Mouse (Mus musculus): Measurements from ENCODE around the gene 1700067K01Rik. TPM values are rescaled to one million over a fixed set of nuclear protein-coding genes. Genes with fewer than 3 reads are reported as not detected.
A peak's percentile ranks its signal among the peaks of the same experiment; 100 is the strongest.
"Not testable (repeated sequence)": the region's sequence is repeated elsewhere in the genome, so short reads cannot be mapped to it uniquely, and the experiment has no call there.

Gene 1700067K01Rik
- polyA plus RNA-seq, 1 experiment, result 0.56 TPM

GRCm38 (mm10) chr8:83998231-83999056 is 2.9 kb upstream of the 1700067K01Rik start:
- Histone ChIP-seq H3K4me1 (ENCODE audit: control insufficient read depth, insufficient read depth, low read length) (peaks cover 23% of the 10 kb centered on the region), H3K4me3 (ENCODE audit: insufficient read depth, low read length) (peak overlapping the region; percentile 67), H3K27ac (ENCODE audit: insufficient read depth, low read depth, low read length) (peak overlapping the region; percentile 55)
- TF ChIP-seq CTCF (IDR thresholded peaks at IDR 0.05; ENCODE audit: low read depth, low read length), result no peak; the same call in 1 of the 2 replicates
- TF ChIP-seq POLR2A (IDR thresholded peaks at IDR 0.05; ENCODE audit: borderline replicate concordance, low read depth, low read length), result no peak

- TF ChIP-seq POLR2A (IDR thresholded peaks at IDR 0.05; ENCODE audit: borderline replicate concordance, low read depth, low read length) (no peak), CTCF (IDR thresholded peaks at IDR 0.05; ENCODE audit: low read depth, low read length) (no peak)
- H3K4me3 ChIP-seq (ENCODE audit: insufficient read depth, low read length), result peak overlapping the region; percentile 67
- H3K4me1 ChIP-seq (ENCODE audit: control insufficient read depth, insufficient read depth, low read length), result peaks cover 20% of the 10 kb centered on the region
- no peak overlapping the region for H3K27ac ChIP-seq (ENCODE audit: insufficient read depth, low read depth, low read length)
Measured at GRCm38 (mm10) chr8:83999057-83999705, 2.1 kb upstream of the 1700067K01Rik start.

- TF ChIP-seq CTCF (IDR thresholded peaks at IDR 0.05; ENCODE audit: low read depth, low read length) (no peak), POLR2A (IDR thresholded peaks at IDR 0.05; ENCODE audit: borderline replicate concordance, low read depth, low read length) (no peak)
- Histone ChIP-seq H3K4me3 (ENCODE audit: insufficient read depth, low read length) (no peak overlapping the region), H3K4me1 (ENCODE audit: control insufficient read depth, insufficient read depth, low read length) (peaks cover 14% of the 10 kb centered on the region)
Measured at GRCm38 (mm10) chr8:83999825-84000224, 1.5 kb upstream of the 1700067K01Rik start.

GRCm38 (mm10) chr8:84002957-84003611 is 1.8 kb downstream of the 1700067K01Rik start:
- TF ChIP-seq POLR2A (IDR thresholded peaks at IDR 0.05; ENCODE audit: borderline replicate concordance, low read depth, low read length) (no peak), CTCF (IDR thresholded peaks at IDR 0.05; ENCODE audit: low read depth, low read length) (no peak)
- peaks cover 21% of the 10 kb centered on the region for H3K4me1 ChIP-seq (ENCODE audit: control insufficient read depth, insufficient read depth, low read length)

More at GRCm38 (mm10) chr8:83999825-84000224, 1.5 kb upstream of the 1700067K01Rik start:
- H3K27ac ChIP-seq (ENCODE audit: insufficient read depth, low read depth, low read length), result no peak overlapping the region

DNA sequence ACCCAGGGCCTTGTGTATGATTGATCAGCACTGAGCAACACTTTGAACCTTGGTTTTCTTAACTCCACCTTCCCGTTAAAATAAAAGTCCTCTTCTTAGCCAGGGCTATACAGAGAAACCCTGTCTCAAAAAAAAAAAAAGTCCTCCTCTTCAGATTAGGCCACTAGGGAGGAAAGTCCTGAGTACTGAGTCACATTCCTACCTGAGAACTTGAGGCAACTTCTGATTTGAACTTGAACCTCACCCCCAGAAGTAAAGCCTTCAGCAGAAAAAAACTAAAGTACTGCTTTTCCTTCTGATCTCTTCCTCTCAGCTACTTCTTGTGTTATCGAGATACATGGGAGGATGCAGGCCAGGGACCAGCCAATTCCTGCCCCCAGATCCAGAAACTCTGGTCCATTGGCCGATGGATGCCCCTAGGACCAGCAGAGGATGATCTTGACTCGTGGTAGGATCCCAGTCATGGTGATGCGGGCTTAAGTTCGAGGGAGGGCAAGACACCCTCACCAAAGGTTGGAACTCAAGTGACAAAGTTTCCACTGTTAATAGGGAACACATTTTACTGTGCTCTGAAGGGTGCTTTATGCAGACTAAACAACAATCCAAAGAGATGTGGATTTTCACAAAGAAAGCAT is 2.4 kb downstream of the 1700067K01Rik start:
- no peak for TF ChIP-seq CTCF (IDR thresholded peaks at IDR 0.05; ENCODE audit: low read depth, low read length)
- no peak for TF ChIP-seq POLR2A (IDR thresholded peaks at IDR 0.05; ENCODE audit: borderline replicate concordance, low read depth, low read length)
- Histone ChIP-seq H3K4me1 (ENCODE audit: control insufficient read depth, insufficient read depth, low read length) (peaks cover 21% of the 10 kb centered on the region), H3K27ac (ENCODE audit: insufficient read depth, low read depth, low read length) (peak overlapping the region; percentile 75; the same call in 1 of the 2 replicates), H3K4me3 (ENCODE audit: insufficient read depth, low read length) (peak overlapping the region; percentile 69)

More at GRCm38 (mm10) chr8:84002957-84003611, 1.8 kb downstream of the 1700067K01Rik start:
- H3K4me3 ChIP-seq (ENCODE audit: insufficient read depth, low read length), result no peak overlapping the region
- H3K27ac ChIP-seq (ENCODE audit: insufficient read depth, low read depth, low read length), result no peak overlapping the region

DNA sequence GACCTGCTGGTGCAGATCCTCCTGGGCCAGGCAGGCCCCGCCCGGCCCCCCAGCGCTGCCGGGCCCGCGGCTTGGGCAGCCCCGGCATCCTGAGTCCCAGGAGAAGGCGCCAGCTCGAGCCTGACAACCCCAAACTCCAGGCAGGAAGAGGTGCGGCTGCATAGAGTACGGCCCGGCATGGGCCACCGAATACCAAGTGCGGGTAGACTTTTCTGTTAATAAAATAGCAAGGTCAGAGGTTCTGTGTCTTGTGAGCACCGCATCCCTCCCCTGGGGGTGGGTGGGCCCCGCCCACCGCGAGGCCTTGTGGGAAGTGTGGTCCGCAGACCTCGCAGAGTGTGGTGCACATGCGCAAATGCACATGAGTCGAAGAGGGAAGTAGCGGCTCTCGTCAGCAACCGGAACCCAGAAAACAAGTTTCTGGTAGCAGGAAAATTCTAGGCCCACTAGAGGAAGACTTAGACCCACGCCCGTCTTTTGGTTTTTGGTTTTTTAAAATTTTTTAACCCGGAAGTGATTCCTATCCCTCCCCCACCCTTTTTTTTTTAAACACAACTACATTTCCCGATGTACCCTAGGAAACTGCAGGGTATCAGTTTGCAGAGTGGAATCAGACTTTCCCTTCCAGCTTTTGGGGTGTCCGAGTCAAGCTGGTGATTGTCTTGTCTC is 3.4 kb downstream of the 1700067K01Rik start:
- H3K27ac ChIP-seq (ENCODE audit: insufficient read depth, low read depth, low read length), result peak overlapping the region; percentile 95
- peaks cover 17% of the 10 kb centered on the region for H3K4me1 ChIP-seq (ENCODE audit: control insufficient read depth, insufficient read depth, low read length)
- H3K4me3 ChIP-seq (ENCODE audit: insufficient read depth, low read length), result peak overlapping the region; percentile 69
- TF ChIP-seq CTCF (IDR thresholded peaks at IDR 0.05; ENCODE audit: low read depth, low read length), result no peak
- TF ChIP-seq POLR2A (IDR thresholded peaks at IDR 0.05; ENCODE audit: borderline replicate concordance, low read depth, low read length), result 0 out of 2 replicates have a peak, but pooled peaks have one; percentile 50

GRCm38 (mm10) chr8:84005502-84005901 is 4.2 kb downstream of the 1700067K01Rik start:
- H3K4me3 ChIP-seq (ENCODE audit: insufficient read depth, low read length), result not testable (repeated sequence)
- H3K4me1 ChIP-seq (ENCODE audit: control insufficient read depth, insufficient read depth, low read length), result peaks cover 17% of the 10 kb centered on the region
- H3K27ac ChIP-seq (ENCODE audit: insufficient read depth, low read depth, low read length), result peak overlapping the region; percentile 95

- Histone ChIP-seq H3K4me1 (ENCODE audit: control insufficient read depth, insufficient read depth, low read length) (peaks cover 21% of the 10 kb centered on the region), H3K27ac (ENCODE audit: insufficient read depth, low read depth, low read length) (no peak overlapping the region)
- TF ChIP-seq CTCF (IDR thresholded peaks at IDR 0.05; ENCODE audit: low read depth, low read length) (no peak), POLR2A (IDR thresholded peaks at IDR 0.05; ENCODE audit: borderline replicate concordance, low read depth, low read length) (no peak)
Measured at GRCm38 (mm10) chr8:84008362-84008761, 7.1 kb downstream of the 1700067K01Rik start.

DNA sequence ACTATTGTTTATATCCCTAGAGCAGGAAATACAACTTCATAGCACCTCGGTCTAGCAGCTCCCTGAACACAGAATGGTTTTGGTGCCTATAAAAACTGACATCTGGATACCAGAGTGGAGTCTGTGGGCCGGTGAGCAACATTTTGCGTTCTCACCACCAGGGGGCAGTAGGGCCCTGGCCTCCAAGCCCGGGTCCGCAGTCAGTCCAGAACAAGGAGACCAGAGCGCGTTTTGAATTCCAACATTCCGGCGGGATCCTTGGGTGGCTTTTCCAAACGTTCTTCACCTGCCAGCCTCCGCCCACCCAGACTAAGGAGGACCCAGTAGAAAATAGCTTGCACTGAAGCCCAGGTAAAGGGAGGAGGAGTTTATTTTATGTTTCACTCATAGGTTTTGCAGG is 8.6 kb downstream of the 1700067K01Rik start:
- Histone ChIP-seq H3K4me3 (ENCODE audit: insufficient read depth, low read length) (no peak overlapping the region), H3K27ac (ENCODE audit: insufficient read depth, low read depth, low read length) (no peak overlapping the region), H3K4me1 (ENCODE audit: control insufficient read depth, insufficient read depth, low read length) (peaks cover 16% of the 10 kb centered on the region)
- TF ChIP-seq POLR2A (IDR thresholded peaks at IDR 0.05; ENCODE audit: borderline replicate concordance, low read depth, low read length) (no peak), CTCF (IDR thresholded peaks at IDR 0.05; ENCODE audit: low read depth, low read length) (peak; percentile 85)

More at GRCm38 (mm10) chr8:84008362-84008761, 7.1 kb downstream of the 1700067K01Rik start:
- H3K4me3 ChIP-seq (ENCODE audit: insufficient read depth, low read length), result no peak overlapping the region
